Mouse (Mus musculus) v-Abl transformed pro-B cells (cell line): ENCODE data around the gene Ehf.

Experiments
- in situ Hi-C, 2 experiments: fragments of 400-800 bp; cut with MboI; formaldehyde crosslinking; loops; one replicate each; pipeline ENCODE4 v1.15.1; 2025; ENCODE audit not compliant: unreplicated experiment in 2 of 2

Ehf gene

GRCm38 (mm10) chr2:103302669-103303068 lies 409 bp downstream of the Ehf start:
- in situ Hi-C loops, result no loop called here

DNA sequence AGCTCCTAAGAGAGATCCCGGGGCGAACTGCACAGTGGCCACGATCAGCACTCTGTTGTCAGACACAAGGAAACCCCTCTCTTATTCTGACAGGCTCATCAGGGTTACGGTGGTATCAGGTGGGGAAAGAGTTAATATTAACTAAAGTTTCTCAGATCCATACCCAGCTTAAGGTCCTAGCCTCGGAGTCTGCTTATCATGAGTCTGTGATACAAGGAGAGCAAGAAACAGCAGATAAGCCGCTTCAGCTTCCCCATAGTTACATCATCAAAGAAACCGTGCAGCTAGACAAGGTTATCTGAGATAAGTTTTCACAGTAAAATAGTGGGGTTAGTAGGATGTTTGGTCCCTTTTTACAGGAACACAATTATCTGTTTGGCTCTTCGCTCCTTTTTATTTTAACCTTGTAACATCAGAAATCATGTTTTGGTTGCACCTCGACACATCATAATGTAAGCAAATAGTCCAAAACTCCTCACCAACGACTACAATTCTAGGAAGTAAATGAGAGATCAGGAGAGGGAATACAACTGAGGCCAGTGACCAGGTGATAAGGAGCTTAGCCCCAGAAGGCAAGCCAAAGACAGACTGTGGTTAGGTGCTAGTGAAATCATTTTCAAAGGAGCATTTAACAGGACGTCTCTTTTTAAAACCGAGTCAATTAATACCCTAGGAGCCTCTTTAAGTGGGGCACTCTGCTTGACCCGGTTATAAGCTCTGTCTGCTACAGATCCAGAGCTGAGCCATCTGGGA lies 4.2 kb downstream of the Ehf start:
- in situ Hi-C loops, result no loop called here

DNA sequence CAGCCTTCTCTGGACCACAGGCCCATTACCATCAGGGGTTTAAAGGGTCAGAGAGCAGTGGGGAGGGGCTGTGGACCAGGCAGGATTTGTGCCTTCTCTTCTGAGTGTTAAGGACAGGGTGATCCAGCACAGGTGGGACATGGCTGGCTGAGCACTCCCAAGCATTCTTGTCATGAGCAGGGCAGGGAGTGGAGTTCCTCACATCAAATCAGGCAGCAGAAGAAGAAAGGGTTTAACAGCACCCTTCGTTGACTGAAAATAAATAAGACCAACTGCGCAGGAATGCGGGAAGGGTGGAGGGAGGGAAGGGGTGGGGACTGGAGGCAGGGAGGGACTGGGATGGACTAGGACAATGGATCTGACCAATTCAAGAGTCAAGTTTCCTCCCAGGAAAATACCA lies 8.6 kb downstream of the Ehf start:
- in situ Hi-C loops, result no loop called here

DNA sequence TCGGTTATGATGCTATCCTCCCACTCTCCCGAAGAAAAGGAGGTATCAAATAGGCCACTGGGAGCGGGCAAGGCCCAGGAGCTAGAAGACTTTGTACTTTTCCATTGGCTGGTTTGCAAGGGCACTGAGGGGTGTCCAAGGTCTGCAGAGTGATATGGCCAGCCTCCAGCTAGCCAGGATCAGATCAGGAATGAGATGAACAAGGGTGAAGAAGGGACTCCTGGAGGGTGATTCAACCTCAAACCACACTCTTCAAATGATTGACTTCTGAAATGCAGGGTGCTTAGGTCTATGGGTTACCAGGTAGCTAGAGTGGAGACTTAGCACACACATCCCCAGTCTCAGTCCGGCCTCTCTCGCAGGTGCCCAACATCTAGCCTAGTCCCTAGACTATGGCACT lies 9.3 kb downstream of the Ehf start:
- in situ Hi-C loops, result no loop called here

DNA sequence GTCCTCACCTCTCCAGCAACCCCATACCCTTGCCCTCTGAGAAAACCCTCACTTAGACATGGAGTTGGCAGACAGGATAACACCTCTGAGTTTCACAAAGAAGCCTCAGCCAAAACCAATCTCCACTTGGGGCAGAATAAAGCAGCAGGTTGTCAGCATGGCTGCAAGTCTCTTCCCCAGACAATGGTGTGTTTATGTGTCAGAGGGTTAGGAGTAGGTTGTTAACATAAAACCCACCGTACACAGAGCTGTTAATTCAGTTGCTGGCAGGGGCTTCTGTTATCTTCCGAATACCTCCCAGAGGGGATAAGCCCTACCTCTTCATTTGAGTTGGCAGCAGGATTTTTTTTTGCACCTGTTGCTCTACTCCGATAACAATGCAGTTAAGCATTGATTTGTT lies 9.9 kb downstream of the Ehf start:
- in situ Hi-C loops, result no loop called here

DNA sequence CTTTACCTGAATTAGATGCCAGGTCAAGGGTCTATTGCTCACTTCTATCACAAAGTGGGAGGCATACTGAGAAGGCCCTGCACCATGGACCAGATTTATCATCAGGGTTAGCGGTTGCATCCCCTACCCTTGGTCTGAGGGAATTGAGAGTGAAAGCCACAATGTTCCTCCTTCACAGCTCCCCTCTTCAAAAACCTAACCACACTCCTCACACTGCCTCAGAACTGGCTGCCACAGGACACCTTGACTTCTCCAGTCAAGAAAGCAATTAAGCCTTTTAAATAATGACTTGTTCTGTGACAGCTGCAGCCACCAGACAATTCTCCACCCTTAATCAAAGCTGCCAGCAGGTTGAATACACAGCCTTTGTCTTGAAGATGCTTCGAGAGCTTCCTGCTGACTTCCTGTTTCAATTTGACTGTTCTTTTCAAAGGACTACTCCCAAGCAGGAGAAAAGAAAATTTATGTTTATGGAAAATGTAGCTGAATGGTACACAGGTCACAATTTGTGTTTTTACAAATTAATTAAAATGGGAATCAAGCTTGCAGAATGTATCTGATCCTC lies 12.3 kb downstream of the Ehf start:
- in situ Hi-C loops, result no loop called here

DNA sequence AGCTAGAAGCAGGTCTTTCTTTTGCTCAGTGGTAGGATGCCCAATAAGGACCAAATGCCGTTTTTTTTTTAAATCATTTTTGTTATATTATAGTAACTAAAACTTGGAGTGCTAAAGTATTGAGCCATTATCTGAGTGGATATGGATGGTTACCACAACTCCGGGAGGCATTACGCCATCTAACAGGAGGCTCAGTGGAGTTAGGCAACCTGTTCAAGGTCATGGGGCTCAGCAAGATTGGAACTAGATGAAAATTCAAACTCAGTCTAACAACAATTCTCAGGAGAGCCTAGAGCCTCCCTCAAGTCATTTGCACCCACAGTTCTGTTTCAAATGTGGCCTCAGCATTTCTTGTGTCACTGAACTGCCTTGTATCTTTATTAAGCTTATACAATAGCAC lies 12.9 kb downstream of the Ehf start:
- in situ Hi-C loops, result no loop called here

GRCm38 (mm10) chr2:103289407-103289950 lies 13.6 kb downstream of the Ehf start:
- in situ Hi-C loops, result no loop called here

DNA sequence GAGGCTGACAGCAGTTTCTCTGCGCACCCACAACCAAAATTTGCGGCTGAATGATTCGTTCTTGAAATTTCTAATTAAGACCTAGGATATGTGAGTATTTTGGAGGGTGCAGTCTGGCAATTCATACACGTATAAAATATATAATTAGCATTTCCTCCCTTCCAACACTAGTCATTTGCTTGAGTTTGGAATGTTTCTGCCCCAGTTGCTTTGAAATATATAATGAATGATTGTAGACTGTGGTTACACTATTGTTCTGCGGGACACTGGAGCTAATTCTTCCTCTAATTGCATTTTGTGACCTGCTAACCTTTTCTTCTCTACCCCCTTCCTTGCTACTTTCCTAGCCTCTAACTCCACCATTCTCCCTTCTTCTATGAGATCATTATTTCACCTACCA lies 15.4 kb downstream of the Ehf start:
- in situ Hi-C loops, result no loop called here

- in situ Hi-C loops, result no loop called here
These were observed 17.5 kb downstream of the Ehf start for GRCm38 (mm10) chr2:103285561-103285960.

DNA sequence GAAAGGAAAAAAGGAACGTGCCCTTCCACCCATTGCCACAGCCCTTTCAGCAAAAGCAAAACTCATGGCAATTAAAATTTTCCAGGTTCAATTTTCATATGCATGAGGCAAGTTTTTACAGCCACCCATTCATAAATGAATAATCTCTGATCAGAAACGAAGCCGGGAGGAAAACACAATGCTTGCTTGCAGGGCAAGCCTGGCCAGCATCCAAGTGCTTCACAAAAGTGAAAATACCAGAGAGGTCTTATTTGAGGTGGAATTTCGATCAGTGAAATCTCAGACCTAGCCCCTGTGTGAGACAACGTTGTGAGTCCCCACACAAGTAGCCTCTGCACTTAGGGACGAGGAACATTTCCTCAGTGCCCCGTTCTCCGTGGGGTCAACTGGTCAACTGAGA lies 19.3 kb downstream of the Ehf start:
- in situ Hi-C loops, result no loop called here

- in situ Hi-C loops, result no loop called here
These were observed 20.8 kb downstream of the Ehf start for GRCm38 (mm10) chr2:103282184-103282750.

DNA sequence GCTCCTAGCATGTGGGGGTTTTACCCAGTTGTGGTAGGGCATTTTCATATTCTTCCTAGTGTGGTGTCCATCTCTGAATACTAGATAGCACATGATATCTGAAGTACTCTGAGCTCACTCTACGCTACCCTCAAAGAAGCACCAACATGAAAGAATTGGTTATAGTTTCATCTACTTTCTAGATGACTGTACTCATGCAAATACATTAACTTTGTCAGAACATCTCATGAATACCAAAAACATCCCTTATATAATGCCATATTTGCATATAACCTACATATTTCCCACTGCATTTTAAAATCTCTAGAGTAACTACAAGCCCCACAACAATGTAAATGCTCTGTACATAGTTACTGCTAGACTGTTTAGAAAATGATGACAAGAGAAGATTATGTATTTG lies 23.2 kb downstream of the Ehf start:
- in situ Hi-C loops, result no loop called here

GRCm38 (mm10) chr2:103278476-103278875 lies 24.6 kb downstream of the Ehf start:
- in situ Hi-C loops, result no loop called here

GRCm38 (mm10) chr2:103277794-103278193 lies 25.3 kb downstream of the Ehf start:
- in situ Hi-C loops, result no loop called here

DNA sequence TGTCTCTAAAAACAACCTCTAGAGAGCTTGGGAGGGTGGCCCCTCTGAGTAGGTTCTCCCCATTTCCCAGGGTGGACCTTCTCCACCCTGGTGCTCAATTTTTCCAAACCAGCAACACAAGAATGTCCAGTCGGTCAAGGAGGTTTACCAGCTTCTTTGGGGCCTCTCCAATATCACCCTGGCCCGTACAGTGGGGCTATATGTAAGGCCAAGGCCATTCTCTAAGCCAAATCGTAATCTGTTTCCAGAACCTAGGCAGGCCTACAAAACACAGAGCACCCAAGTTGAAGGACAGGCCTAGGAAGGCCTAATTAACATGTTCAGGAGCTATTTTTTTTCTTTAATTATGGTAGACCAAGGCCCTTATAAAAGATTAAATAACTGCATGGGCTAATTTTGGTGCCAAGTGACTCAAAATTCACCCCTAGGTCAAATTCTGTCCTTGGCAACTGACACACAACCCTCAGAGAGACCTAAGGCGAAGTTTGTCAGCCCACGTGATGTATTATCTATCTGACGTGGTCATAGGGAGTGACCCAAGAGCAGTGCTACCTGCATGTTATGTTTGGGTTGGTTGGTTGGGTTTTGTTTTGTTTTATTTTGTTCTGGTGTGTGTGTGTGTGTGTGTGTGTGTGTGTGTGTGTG lies 27.6 kb downstream of the Ehf start:
- in situ Hi-C loops, result no loop called here

- in situ Hi-C loops, result no loop called here
These were observed 28.3 kb downstream of the Ehf start for GRCm38 (mm10) chr2:103274803-103275202.

DNA sequence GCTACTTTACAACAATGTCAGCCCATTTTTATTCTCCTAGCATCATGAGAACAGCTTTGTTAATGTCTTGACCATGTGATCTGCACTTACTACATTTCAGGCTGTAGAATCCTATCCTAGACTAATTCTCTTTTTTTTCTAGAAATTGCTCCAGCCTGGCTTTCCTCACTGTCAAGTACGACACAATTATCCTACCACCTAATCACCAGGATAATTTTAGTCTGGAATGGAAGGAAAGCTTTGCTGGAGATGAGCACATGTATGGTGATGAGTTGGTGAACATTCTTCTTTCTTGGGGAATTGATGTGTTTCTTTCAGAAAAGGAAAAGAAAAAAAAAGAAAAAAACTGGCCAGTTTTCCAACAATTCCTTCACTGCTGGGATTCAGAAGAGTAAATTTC lies 28.8 kb downstream of the Ehf start:
- in situ Hi-C loops, result no loop called here

DNA sequence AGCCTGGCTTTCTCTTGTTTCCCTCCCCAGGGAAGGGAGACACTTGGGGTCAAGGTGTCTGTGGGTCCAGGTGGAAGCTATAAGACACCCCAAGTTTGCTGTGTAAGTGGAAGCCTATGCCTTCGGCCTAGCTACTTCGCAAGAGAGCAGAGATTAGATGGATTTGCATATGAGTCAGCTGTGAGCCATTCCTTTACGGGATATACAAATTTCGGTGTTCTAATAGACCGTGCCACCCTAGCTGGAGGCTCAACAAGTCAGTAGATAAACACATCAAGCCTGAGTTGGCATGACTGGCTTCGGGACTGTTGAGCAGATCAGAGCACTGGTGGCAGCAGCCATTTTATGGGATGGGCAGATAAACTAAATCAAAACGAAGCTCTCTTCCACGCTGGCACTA lies 31.6 kb downstream of the Ehf start:
- in situ Hi-C loops, result no loop called here

- in situ Hi-C loops, result no loop called here
These were observed 32.4 kb downstream of the Ehf start for GRCm38 (mm10) chr2:103270556-103271160.

DNA sequence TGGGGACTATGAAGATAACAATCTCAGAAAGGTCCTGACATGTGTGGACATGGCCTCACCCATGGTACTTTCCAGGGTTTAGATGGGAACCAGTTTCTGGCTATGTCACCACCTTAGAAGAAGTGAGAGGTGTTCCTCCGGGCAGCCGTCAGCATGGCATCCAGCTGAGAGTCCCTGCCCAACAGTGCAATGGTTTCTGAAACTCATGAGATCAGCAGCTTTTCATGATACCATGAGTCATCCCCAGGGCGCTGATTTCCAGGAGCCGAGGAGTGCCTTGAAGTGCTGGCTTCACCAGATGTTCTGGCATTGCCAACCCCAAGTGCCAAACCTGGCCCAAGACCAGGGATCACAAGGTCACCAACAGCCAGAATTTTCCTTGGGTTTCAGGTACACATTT lies 64.0 kb downstream of the Ehf start:
- in situ Hi-C loops, result no loop called here
